Mouse (Mus musculus): Measurements from ENCODE around the gene Gm42669. TPM values are rescaled to one million over a fixed set of nuclear protein-coding genes. Genes with fewer than 3 reads are reported as not detected.

Gene Gm42669
- 0.02 TPM in 1 of 2 replicates, not detected in the other for polyA plus RNA-seq (2012)

DNA sequence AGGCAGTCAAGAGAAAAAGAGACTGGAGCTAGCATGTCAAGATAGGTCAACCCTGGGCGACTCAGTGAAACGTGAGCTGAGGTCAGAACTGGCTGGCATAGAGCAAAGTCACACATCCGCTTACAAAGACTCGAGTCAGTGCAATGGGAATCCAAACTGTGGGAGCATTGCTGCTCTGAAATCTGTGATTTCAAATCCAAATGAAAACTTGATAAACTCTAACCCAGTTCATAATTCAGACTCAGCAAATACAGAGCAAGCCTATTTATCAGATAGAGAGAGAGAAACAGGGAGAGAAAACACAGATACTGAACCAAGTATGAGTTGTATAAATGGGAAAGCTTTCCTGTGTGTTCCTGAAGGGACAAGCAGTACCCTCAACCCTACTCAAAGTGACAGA lies at the start of gene Gm42669:
Gm42669 (plus strand) TSS at position 301 of the 400 bp plus-strand sequence.
- H3K4me1 ChIP-seq (ENCODE audit: control insufficient read depth), result no peaks in the 10 kb centered on the region
- no peaks in the 10 kb centered on the region for H3K9me3 ChIP-seq (ENCODE audit: control insufficient read depth, low read length)
- H3K36me3 ChIP-seq (ENCODE audit: control insufficient read depth), result no peaks in the 10 kb centered on the region
- no peaks in the 10 kb centered on the region for H3K27me3 ChIP-seq (ENCODE audit: control insufficient read depth)
- H3K4me3 ChIP-seq (replicated peaks), result no peak within 1 kb of the TSS
- TF ChIP-seq TAL1 (IDR thresholded peaks at IDR 0.05; ENCODE audit: low read length) (no peak), GATA1 (IDR thresholded peaks at IDR 0.05; ENCODE audit: low read length) (no peak)

DNA sequence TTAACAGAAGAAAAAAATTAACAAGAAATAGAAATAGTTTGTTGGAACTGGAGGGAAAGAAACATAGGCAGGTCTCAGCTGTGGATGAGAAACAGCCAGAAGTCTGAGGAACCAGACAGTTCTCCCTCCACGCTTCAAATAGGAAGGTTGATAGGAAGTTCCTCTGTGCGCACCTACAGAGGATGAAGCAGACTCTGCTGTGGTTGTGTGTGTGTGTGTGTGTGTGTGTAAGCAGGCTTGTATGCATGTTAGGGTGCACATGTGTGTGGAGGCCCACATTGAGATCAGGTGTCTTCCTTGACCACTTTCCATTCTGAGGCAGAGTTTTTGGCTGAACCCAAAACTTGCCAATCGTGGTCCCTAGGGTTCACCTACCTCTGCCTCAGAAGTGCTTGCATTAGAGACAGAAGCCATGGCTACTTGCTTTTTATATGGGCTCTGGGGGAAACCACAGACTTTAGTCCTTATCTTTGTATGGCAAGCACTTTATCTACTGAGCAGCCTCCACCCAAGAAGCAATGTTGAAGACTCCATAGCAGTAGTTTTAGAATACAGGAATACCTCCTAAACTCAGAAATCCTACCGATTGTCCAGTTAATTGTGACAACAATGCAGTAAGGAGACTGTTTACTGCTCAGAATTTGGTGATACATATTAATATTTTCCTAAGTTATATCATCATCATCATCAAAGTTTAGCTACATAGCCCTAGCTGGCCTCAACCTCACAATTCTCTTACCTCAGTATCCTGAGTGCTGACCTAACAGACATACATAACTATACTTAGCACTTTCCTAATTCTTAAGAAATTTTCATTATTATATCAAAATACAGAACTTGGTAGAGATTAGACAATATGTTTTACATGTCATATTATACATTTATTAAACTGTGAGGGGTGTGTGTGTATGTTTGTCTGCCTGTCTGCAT lies 45.0 kb upstream of the Gm42669 start:
- Histone ChIP-seq H3K9me3 (ENCODE audit: control insufficient read depth, low read length) (no peaks in the 10 kb centered on the region), H3K27me3 (ENCODE audit: control insufficient read depth) (no peaks in the 10 kb centered on the region), H3K4me3 (replicated peaks) (no peak overlapping the region), H3K4me1 (ENCODE audit: control insufficient read depth) (peaks cover 27% of the 10 kb centered on the region), H3K36me3 (ENCODE audit: control insufficient read depth) (peaks cover 16% of the 10 kb centered on the region)
- TF ChIP-seq TAL1 (IDR thresholded peaks at IDR 0.05; ENCODE audit: low read length) (no peak), GATA1 (IDR thresholded peaks at IDR 0.05; ENCODE audit: low read length) (peak; percentile 56)

DNA sequence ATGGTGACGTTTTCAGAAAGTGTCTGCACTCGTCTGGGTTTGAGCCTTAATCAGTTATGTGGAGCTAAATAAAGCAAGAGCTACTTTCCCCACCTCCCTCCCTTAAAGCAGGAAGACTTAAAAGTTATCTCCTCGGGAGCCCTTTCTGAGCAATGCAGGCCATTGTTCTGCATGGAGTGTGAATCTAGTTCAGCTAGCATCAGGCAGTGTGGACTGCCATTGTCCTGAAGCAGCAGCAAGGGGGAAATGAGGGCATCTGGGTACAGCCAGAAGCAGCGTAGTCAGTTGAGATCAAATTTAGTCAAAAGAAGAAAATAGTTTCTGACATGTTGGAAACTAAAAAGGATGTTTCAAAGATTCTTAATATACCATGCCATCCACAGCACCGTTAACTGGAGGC lies 40.9 kb upstream of the Gm42669 start:
- Histone ChIP-seq H3K36me3 (ENCODE audit: control insufficient read depth) (peaks cover 12% of the 10 kb centered on the region), H3K9me3 (ENCODE audit: control insufficient read depth, low read length) (no peaks in the 10 kb centered on the region), H3K27me3 (ENCODE audit: control insufficient read depth) (no peaks in the 10 kb centered on the region), H3K4me1 (ENCODE audit: control insufficient read depth) (peaks cover 48% of the 10 kb centered on the region), H3K4me3 (replicated peaks) (no peak overlapping the region)
- no peak for TF ChIP-seq GATA1 (IDR thresholded peaks at IDR 0.05; ENCODE audit: low read length)

DNA sequence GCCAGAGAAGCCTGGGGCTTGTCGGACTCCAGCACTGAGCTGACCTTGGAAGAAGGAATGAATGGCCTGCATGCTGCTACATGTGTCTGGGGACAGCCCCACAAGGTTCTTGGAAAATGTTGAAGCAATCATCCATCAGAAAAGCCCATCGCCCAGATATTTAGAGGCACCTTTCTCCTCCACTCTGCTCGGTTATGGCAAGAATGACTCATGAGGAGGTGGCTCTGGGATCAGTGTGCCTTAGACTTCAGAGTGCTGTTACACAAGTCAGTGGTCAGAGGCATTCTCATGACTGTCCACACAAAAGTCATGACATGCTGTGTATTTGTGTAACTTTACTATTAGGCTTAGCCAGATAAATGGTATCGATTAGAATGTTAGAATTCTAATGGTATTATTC lies 40.3 kb upstream of the Gm42669 start:
- Histone ChIP-seq H3K4me1 (ENCODE audit: control insufficient read depth) (peaks cover 47% of the 10 kb centered on the region), H3K9me3 (ENCODE audit: control insufficient read depth, low read length) (no peaks in the 10 kb centered on the region)

DNA sequence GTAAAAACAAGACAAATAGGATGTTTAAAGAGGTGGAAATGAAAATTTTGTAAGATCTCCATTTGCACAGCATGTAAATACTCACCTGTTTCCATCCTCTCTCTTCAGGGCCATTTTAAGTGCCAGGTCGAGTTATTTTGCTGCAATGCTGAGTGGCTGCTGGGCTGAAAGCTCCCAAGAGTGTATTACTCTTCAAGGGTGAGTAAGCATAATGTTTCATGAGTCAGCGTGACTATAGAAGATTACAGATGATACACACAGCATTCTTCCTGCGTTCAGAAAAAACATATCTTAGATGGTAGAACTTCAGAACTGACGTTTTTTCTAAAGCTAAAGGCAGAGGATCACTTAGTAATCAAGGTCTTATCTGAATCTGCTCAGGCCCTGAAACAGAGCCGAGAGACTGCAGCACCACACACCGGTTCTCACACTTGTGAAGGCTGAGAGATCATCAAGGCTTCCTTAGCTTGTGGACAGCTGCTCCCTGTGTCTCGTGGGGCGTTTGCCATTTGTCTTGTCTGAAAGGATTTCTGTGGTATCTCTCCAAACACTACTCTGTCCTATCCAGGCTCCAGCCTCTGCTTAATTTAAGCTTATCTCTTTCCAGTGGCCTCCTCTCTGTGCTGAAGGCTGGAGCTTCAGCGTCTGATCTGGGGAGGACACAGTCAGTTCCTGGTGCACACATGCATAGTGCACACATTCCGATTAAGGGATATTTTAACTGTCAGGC lies 36.7 kb upstream of the Gm42669 start:
- no peak for TF ChIP-seq TAL1 (IDR thresholded peaks at IDR 0.05; ENCODE audit: low read length)
- peak; percentile 60 for TF ChIP-seq GATA1 (IDR thresholded peaks at IDR 0.05; ENCODE audit: low read length)
- peaks cover 2% of the 10 kb centered on the region; the same call in 1 of the 2 replicates for H3K36me3 ChIP-seq (ENCODE audit: control insufficient read depth)
- H3K4me1 ChIP-seq (ENCODE audit: control insufficient read depth), result peaks cover 38% of the 10 kb centered on the region
- H3K27me3 ChIP-seq (ENCODE audit: control insufficient read depth), result no peaks in the 10 kb centered on the region
- H3K9me3 ChIP-seq (ENCODE audit: control insufficient read depth, low read length), result no peaks in the 10 kb centered on the region
- H3K4me3 ChIP-seq (replicated peaks), result peak overlapping the region; percentile 45

More for the DNA sequence above, 40.3 kb upstream of the Gm42669 start:
- Histone ChIP-seq H3K4me3 (replicated peaks) (no peak overlapping the region), H3K27me3 (ENCODE audit: control insufficient read depth) (no peaks in the 10 kb centered on the region), H3K36me3 (ENCODE audit: control insufficient read depth) (peaks cover 11% of the 10 kb centered on the region)
- TF ChIP-seq GATA1 (IDR thresholded peaks at IDR 0.05; ENCODE audit: low read length), result no peak
- TF ChIP-seq TAL1 (IDR thresholded peaks at IDR 0.05; ENCODE audit: low read length), result no peak

DNA sequence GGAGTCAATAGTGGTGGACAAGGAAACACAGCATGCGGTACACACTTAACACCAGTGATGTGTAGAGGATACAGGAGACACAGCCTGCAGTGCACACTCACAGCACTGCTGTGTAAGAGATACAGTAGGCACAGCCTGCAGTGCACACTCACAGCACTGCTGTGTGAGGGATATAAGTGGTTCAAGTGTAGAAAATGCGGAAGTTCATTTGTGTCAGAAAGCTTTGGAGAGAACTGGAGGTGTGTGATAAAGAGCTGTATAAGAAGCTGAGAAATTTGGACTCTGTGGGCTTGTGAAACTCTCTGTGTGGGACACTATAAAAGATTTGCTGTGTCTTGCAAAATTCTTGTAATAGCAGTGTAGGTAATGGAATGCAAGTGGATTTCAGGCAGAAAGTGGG lies 27.2 kb upstream of the Gm42669 start:
- Histone ChIP-seq H3K4me1 (ENCODE audit: control insufficient read depth) (no peaks in the 10 kb centered on the region), H3K4me3 (replicated peaks) (no peak overlapping the region), H3K36me3 (ENCODE audit: control insufficient read depth) (no peaks in the 10 kb centered on the region; the same call in 1 of the 2 replicates), H3K27me3 (ENCODE audit: control insufficient read depth) (no peaks in the 10 kb centered on the region), H3K9me3 (ENCODE audit: control insufficient read depth, low read length) (no peaks in the 10 kb centered on the region)
- TF ChIP-seq TAL1 (IDR thresholded peaks at IDR 0.05; ENCODE audit: low read length) (no peak), GATA1 (IDR thresholded peaks at IDR 0.05; ENCODE audit: low read length) (no peak)

DNA sequence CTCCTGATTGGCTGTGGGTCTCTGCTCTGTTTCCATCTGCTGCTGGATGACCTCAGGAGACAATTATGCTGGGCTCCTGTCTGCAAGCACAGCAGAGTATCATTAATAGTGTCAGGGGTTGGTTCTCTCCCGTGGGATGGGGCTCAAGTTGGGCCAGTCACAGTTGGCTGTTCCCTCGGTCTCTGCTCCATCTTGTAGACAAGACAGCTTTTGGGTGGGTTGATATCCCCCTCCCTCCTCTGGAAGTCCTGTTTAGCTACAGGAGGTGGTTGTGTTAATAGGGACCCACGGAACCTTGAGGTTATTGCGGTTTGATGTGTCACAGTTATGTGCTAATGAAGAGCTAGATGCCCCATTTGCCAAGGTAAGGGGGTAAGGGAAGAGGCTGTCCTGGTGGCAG lies 18.4 kb upstream of the Gm42669 start:
- no peaks in the 10 kb centered on the region for H3K4me1 ChIP-seq (ENCODE audit: control insufficient read depth)
- no peak for TF ChIP-seq TAL1 (IDR thresholded peaks at IDR 0.05; ENCODE audit: low read length)
- no peak for TF ChIP-seq GATA1 (IDR thresholded peaks at IDR 0.05; ENCODE audit: low read length)
- no peaks in the 10 kb centered on the region for H3K27me3 ChIP-seq (ENCODE audit: control insufficient read depth)

DNA sequence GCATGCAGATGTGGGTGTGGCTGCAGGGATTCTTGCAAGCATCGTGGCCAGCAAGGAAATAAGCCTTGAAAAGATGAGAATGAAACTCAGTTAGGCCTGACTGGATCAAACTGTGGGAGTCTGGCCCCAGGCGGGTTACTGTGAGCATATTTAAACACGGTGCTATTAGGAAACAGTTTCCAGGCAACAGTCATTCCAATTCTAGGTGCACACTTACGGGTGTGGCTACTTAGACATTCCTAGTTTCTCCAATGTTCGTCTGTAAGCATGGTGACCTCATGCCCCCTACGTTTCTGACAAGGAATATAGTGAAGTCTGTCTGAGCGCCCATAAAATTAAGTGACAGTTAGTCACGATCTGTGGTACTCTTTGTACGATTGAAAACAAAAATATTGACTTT lies 16.4 kb upstream of the Gm42669 start:
- no peaks in the 10 kb centered on the region for H3K27me3 ChIP-seq (ENCODE audit: control insufficient read depth)
- H3K9me3 ChIP-seq (ENCODE audit: control insufficient read depth, low read length), result peaks cover 5% of the 10 kb centered on the region
- no peak for TF ChIP-seq GATA1 (IDR thresholded peaks at IDR 0.05; ENCODE audit: low read length)
- TF ChIP-seq TAL1 (IDR thresholded peaks at IDR 0.05; ENCODE audit: low read length), result no peak

More for the DNA sequence above, 18.4 kb upstream of the Gm42669 start:
- Histone ChIP-seq H3K36me3 (ENCODE audit: control insufficient read depth) (peaks cover 2% of the 10 kb centered on the region; the same call in 1 of the 2 replicates), H3K9me3 (ENCODE audit: control insufficient read depth, low read length) (no peaks in the 10 kb centered on the region), H3K4me3 (replicated peaks) (no peak overlapping the region)

DNA sequence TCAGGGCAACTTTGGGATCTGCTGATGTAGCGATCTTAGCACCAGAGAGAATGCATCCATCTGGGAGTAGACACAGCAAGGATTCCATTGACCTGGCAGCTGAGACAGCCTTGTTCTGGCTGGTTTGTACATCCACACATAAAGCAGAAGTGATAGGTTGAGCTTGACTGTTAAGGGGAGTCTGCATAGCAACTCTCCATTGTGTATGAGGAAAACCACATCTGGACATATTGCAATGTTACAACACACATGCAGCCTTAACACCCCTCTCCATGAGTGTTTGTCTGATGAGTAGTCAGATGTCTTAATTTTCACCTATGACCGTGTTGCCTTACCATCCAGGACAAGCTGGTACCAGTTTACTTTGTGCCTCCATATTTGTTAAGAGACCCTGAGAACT lies 14.9 kb upstream of the Gm42669 start:
- no peaks in the 10 kb centered on the region for H3K27me3 ChIP-seq (ENCODE audit: control insufficient read depth)
- no peaks in the 10 kb centered on the region for H3K4me1 ChIP-seq (ENCODE audit: control insufficient read depth)
- TF ChIP-seq TAL1 (IDR thresholded peaks at IDR 0.05; ENCODE audit: low read length) (no peak), GATA1 (IDR thresholded peaks at IDR 0.05; ENCODE audit: low read length) (no peak)
- peaks cover 4% of the 10 kb centered on the region for H3K36me3 ChIP-seq (ENCODE audit: control insufficient read depth)
- peaks cover 5% of the 10 kb centered on the region for H3K9me3 ChIP-seq (ENCODE audit: control insufficient read depth, low read length)
- no peak overlapping the region for H3K4me3 ChIP-seq (replicated peaks)

More for the DNA sequence above, 16.4 kb upstream of the Gm42669 start:
- Histone ChIP-seq H3K36me3 (ENCODE audit: control insufficient read depth) (peaks cover 4% of the 10 kb centered on the region), H3K4me3 (replicated peaks) (no peak overlapping the region), H3K4me1 (ENCODE audit: control insufficient read depth) (no peaks in the 10 kb centered on the region)

Data from erythroblast, embryonic 14.5 days (primary cell).